Mouse (Mus musculus): ENCODE results near the gene Snapc4.

Snapc4 gene

DNA sequence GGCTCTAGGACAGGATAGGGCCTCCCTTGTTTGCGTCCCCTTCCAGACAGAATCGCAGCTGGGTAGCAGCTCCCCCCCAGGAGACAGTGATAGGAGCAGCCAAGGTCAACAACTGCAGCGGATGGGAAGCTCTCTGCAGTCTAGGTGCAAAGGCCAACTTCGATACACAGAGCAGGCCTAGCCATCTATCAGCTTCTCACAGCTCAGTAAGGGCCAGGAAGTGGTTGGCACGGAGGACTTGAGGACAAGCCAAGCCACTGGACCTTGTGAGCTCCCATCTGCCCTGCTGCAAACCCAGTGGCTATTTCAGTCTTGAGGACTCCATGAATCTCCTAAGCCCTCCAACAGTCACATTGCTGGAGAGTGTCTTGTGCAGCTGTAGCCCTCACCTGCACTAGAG, 19.2 kb upstream of the Snapc4 start:
- ChIA-PET POLR2A (interaction anchor here (0.6 to 14.2 kb wide), 17 partner anchors 8 to 179 kb away, joined by 3 to 127 read pairs (median 4); partner anchors contain the start of genes Entr1 (in 3 of the 4), Inpp5e (in 3 of the 4), Pmpca (in 3 of the 4) and Dnlz (in 1 of the 4)), CTCF (interaction anchor here in 2 of 4 experiments (1.9 to 4.8 kb wide), 2 partner anchors 9 to 10 kb away, joined by 5 to 28 read pairs; partner anchors contain the start of gene Inpp5e (in 2 of the 2))

DNA sequence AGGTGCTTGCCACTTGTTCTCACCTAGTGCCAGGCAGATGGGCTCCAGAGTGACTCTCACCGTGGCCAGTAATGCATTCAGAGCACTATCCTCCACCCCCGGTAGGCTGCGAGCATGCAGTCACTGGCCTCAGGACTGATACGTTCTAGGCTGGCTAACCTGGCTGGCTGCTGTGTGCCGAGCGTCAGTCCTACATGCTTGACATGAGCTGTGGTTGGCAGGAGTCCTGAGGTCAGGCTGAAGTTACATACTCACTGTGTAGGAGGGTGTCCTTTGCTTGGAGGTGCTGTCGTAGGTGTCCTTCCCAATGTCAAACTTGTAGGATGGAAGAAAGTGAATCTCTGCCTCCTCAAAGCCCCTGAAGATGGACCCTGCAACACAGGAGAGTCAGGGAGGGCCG, 18.5 kb upstream of the Snapc4 start:
- ChIA-PET POLR2A (interaction anchor here (0.5 to 14.2 kb wide), 19 partner anchors 7 to 236 kb away, joined by 3 to 127 read pairs (median 5); partner anchors contain the start of genes Entr1 (in 3 of the 4), Inpp5e (in 3 of the 4), Pmpca (in 3 of the 4) and Dnlz (in 1 of the 4)), CTCF (interaction anchor here in 3 of 4 experiments (1.8 to 4.8 kb wide), 5 partner anchors 10 to 74 kb away, joined by 4 to 28 read pairs (median 8); partner anchors contain the start of gene Inpp5e (in 3 of the 3))

DNA sequence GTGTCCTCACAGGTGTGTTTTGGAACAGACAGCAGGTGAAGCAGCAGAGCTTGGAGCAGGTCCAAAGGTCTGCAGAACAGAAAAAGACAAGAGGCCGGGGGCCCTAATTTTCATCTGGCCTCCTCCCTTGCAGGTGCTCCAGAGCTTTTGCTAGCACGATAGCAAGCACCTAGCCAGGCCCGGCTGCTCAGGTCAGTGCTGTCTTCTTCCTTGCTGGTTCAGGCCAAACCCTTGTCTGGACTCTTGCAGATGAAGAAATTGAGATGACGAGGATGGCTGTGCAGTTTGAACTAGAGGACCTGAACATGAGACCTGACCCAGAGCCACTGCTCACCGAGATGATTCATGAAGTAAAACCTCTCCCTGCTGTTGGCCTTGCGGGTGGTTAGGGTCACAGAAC, 11.2 kb upstream of the Snapc4 start:
- POLR2A ChIA-PET: interaction anchor here in 3 of 4 experiments (1.6 to 14.2 kb wide), 5 partner anchors 10 to 18 kb away, joined by 5 to 127 read pairs (median 8); partner anchors contain the start of genes Inpp5e (in 3 of the 3) and Snapc4 (in 1 of the 3)
- CTCF ChIA-PET: interaction anchor here in 2 of 4 experiments (3.5 to 4.6 kb wide), 2 partner anchors 17 kb away, joined by 15 to 31 read pairs; partner anchors contain the start of gene Inpp5e (in 2 of the 2)

DNA sequence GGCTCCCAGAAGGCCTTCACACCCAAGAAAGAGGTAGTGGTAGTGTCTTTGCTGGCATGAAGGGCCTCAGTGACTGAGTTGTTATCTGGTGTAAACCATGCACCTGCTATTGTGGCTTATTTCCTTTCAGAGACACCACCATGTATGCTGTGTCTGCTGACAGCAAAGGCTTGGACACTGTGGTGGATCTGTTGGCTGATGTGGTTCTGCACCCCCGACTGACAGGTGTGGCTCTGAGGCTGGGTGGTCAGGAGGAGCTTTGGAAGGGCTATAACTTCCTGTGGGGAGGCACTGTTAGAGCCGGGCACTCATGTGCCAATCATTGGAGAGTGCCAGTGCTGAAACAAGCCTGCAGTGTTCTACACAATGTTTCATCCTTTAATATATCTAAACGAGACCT, 10.5 kb upstream of the Snapc4 start:
- CTCF ChIA-PET: interaction anchor here in 3 of 4 experiments (0.5 to 4.6 kb wide), 3 partner anchors 18 to 19 kb away, joined by 3 to 31 read pairs (median 15); partner anchors contain the start of gene Inpp5e (in 2 of the 3)
- POLR2A ChIA-PET: interaction anchor here in 3 of 4 experiments (0.6 to 14.2 kb wide), 11 partner anchors 10 to 1166 kb away, joined by 3 to 127 read pairs (median 6); partner anchors contain the start of genes Inpp5e (in 3 of the 3), Agpat2 (in 1 of the 3), Sec16a (in 1 of the 3) and Snapc4 (in 1 of the 3)

DNA sequence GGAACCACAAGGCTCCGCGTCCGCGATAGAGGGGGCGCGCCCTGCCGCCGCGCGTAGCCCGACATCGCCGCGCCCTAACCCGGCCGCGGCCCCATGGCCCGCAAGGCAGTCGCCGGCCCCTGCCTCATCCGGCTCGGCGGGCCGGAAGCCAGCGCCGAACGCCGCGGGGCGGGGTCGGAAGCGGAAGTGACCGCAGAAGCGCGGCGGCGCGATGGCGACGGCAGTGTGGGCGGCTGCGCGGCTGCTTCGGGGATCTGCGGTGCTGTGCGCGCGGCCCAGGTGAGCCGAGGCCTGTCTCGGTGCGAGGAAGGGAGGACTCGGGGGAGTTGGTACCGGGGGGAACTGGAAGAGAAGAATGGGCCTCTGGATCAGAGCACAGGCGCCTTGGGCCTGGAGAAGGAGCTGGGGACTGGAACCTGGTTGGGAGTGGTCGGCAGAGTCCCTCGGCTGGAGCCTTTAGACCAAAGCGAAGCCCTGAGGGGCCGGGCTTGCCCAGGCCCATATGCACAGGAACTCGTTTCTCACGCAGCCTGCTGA, 8.8 kb upstream of the Snapc4 start, which contains the start of the genes Entr1 and Pmpca:
Gene Entr1 (minus strand): TSS at position 163 of the 537 bp plus-strand sequence.
Gene Pmpca (plus strand): TSS at position 186 of the 537 bp plus-strand sequence.
- ChIA-PET CTCF (interaction anchor here in 2 of 4 experiments (1.0 to 4.6 kb wide), 7 partner anchors 20 to 235 kb away, joined by 4 to 31 read pairs (median 8); partner anchors contain the start of genes Inpp5e (in 2 of the 2) and Dnlz (in 1 of the 2)), POLR2A (interaction anchor here (0.6 to 14.2 kb wide), 42 partner anchors 9 to 247 kb away, joined by 3 to 127 read pairs (median 5); partner anchors contain the start of genes Snapc4 (in 4 of the 4), Inpp5e (in 3 of the 4), Dnlz (in 2 of the 4) and Sec16a (in 2 of the 4))

DNA sequence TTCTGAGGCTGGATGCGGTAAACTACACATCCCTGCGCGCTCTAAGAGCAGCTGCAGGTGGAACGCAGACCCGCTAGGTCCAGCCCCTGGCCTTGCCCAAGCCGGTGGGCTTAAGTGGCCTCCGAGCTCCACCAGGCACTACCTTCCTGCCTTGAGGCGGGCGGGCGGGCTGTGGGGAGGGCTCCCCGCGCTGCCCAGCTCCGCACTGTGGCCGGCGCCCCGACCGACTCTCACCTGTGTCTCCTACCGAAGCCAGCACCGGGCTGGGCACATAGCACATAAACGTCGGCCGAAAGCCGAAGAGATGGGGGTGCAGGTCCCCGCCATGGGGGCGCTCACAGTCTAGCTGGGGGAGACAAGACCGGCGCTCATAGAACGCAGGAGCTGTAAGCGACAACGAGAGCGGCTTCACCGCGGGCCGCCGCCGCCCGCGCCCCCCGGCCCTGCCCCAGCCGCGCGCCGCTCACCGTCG, 8.3 kb upstream of the Snapc4 start:
- ChIA-PET POLR2A (interaction anchor here (0.6 to 14.2 kb wide), 42 partner anchors 9 to 390 kb away, joined by 3 to 127 read pairs (median 4); partner anchors contain the start of genes Inpp5e (in 3 of the 4), Sec16a (in 2 of the 4), Snapc4 (in 2 of the 4) and Dnlz (in 1 of the 4)), CTCF (interaction anchor here (0.5 to 4.6 kb wide), 14 partner anchors 20 to 702 kb away, joined by 3 to 31 read pairs (median 4); partner anchors contain the start of genes Inpp5e (in 3 of the 4), Dnlz (in 1 of the 4) and Sec16a (in 1 of the 4))

DNA sequence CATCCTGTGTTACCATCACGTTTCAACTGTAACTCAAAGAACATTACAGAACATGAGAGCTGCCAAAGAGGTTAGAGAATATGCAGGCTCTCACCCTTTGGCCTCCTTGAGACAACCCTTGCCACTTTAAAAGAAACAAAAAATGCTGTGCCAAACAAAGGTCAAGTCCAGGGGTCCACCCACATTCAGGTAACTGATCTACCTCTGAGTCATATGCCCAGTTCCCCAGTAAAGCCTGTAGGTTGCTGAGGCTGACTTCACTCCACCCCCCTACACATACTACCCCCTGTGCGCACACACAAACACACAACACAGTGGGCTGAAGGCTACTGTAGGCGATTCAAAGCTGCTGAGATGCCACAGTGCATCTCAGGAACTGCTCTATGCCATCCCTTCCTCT, 7.3 kb upstream of the Snapc4 start:
- ChIA-PET CTCF (interaction anchor here in 3 of 4 experiments (0.6 to 4.6 kb wide), 8 partner anchors 21 to 1055 kb away, joined by 3 to 31 read pairs (median 6); partner anchors contain the start of genes Inpp5e (in 2 of the 3) and Brd3os (in 1 of the 3)), POLR2A (interaction anchor here in 3 of 4 experiments (0.5 to 14.2 kb wide), 25 partner anchors 9 to 410 kb away, joined by 3 to 127 read pairs (median 5); partner anchors contain the start of genes Inpp5e (in 3 of the 3), Sec16a (in 2 of the 3), Gm20532 (in 1 of the 3) and Snapc4 (in 1 of the 3))

DNA sequence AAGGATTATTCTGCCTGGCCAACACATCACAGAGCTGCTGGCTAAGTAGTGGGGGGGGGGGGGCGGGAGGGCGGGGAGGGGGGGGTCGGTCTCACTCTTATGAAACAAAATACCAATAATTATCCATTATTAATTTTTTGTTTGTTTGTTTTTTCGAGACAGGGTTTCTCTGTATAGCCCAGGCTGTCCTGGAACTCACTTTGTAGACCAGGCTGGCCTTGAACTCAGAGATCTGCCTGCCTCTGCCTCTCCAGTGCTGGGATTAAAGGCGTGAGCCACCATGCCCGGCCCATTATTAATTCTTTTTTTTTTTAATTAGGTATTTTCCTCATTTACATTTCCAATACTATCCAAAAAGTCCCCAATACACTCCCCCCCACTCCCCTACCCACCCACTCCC, 418 bp upstream of the Snapc4 start:
- ChIA-PET POLR2A (interaction anchor here (0.7 to 5.0 kb wide), 43 partner anchors 8 to 227 kb away, joined by 3 to 33 read pairs (median 4); partner anchors contain the start of genes Dnlz (in 3 of the 4), Inpp5e (in 3 of the 4), Pmpca (in 3 of the 4) and Entr1 (in 2 of the 4)), CTCF (interaction anchor here (1.2 to 3.3 kb wide), 7 partner anchors 27 to 56 kb away, joined by 3 to 15 read pairs (median 6); partner anchors contain the start of genes Inpp5e (in 3 of the 4) and Dnlz (in 1 of the 4))

DNA sequence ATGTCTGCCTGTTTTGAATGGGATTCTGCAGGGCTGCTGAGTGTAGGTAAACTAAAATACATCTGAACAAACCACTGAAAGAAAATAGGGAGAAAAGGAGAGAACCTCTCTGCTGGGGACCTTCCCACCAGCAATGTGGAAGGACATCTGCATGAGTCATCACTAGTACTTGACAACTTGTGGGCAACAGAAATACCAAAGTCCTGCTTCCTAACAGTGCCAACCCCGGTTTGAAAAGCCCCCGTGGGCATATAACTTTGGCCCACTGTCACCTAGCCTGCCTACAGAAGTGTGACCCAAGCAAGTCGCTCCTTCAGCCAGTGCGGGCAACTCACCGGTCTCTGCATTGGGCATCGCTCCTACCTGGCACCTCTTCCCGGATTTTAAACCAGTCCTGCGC, 8.1 kb downstream of the Snapc4 start:
- ChIA-PET CTCF (interaction anchor here in 1 of 4 experiments (0.9 kb wide), 1 partner anchor 15 kb away, joined by 3 read pairs; no protein-coding TSS in a partner anchor), POLR2A (interaction anchor here in 3 of 4 experiments (0.5 to 1.7 kb wide), 5 partner anchors 8 to 364 kb away, joined by 3 to 5 read pairs (median 3); partner anchors contain the start of genes Entr1 (in 1 of the 3) and Pmpca (in 1 of the 3))

DNA sequence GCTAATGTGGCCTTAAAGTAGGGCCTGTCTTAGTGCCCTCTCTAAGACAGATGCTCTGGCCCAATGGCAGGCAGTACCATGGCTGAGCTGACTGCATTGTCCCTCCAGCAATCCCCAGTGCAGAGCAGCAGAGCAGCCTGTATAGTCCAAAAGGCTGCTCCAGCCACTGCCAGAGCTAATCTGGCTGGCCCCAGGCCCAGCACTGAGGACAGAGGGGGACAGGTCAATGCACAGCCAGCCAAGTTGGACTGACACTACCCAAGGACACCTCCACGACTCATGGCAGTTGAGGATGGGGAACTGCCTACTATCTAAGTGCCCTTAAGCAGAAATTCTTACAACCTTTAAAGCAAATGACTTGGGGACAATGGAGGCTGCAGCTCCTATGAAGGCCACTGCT, 11.9 kb downstream of the Snapc4 start:
- ChIA-PET POLR2A (no interaction called here), CTCF (interaction anchor here in 1 of 4 experiments (1.4 kb wide), 1 partner anchor 11 kb away, joined by 4 read pairs; no protein-coding TSS in a partner anchor)

DNA sequence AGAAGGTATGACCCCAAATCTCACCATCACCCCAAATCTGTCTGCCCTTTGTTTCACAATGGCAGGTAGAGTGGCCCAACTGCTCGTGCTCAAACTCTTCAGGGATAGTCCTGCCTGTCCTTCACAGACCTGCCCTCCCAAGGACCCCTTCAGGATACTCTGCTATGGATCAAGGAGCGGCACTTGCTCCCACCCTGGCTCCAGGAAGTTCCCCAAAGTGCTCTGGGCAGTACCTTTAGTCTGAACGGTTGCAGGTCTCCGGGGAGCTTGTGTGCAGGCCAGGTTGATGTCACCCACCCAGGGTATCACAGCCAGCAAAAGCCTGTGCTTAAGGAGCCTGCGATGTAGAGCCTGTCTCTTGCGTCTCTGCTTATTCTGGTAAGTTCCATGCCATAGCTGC, 12.5 kb downstream of the Snapc4 start:
- ChIA-PET POLR2A (interaction anchor here in 2 of 4 experiments (1.2 to 1.5 kb wide), 3 partner anchors 12 to 70 kb away, joined by 3 read pairs; partner anchors contain the start of gene Snapc4 (in 1 of the 2)), CTCF (interaction anchor here in 2 of 4 experiments (1.3 to 1.4 kb wide), 2 partner anchors 11 to 43 kb away, joined by 3 to 4 read pairs; no protein-coding TSS in a partner anchor)

DNA sequence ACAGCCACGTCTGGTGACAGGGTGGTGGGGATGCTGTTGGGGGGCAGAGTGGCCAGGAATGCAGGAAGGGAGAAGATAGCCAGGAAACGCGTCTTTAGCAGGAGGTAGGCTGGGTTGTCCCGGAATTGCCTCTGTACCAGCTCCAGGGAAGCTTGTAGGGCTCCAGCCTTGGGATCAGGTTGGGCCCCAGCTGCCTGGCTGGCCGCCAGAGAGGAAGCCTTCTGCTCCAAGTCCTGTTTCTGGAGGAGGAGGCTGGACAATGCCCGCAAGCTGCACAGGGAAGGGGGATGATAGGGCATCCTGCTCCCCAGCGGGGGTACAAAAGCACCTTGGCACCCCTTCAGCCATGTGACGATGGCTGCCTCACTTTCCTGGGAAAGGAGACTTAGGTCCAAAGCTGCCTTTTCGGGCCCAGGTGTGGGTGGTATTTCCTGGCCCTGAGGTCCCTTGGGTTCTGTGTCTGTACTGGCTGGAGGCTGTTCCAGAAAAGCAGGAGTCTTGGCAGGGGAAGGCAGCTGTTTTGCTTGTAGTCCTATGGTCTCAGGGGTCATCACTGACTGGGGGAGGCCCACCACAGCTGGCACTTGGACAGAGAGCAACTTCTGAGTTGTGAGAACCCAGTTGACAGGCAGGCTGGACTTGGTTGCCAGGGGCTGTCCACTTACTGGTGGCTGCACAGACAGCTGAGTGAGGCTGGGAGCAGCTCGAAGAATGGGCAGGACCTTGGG, 15.6 kb downstream of the Snapc4 start:
- ChIA-PET CTCF (no interaction called here), POLR2A (interaction anchor here (0.7 to 2.2 kb wide), 14 partner anchors 7 to 49 kb away, joined by 3 to 7 read pairs (median 4); partner anchors contain the start of genes Snapc4 (in 2 of the 4) and Gpsm1 (in 1 of the 4))

DNA sequence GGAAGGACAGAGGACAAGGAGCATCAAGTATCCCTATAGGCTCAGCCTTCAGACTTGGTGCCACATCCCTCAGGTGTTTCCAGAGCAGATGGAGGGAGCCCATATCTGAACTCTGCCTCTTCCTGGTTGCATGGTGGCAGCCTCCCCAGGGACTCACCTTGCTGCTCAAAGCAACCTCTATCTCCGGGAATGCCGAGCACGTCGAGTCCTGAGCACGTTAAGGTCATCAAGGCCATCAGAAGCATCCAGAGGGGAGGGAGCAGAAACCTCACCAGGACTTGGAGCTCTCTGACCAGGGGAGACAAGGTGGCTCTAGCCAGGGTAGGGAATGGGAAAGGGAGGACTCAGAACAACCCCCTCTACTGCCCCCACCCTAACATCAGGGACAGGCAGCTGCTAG, 17.0 kb downstream of the Snapc4 start:
- CTCF ChIA-PET: interaction anchor here in 1 of 4 experiments (2.1 to 2.2 kb wide), 2 partner anchors 9 to 12 kb away, joined by 5 to 7 read pairs; partner anchors contain the start of gene Dnlz
- POLR2A ChIA-PET: interaction anchor here in 3 of 4 experiments (0.6 to 2.2 kb wide), 15 partner anchors 9 to 80 kb away, joined by 3 to 7 read pairs (median 4); partner anchors contain the start of genes Dnlz (in 1 of the 3), Entr1 (in 1 of the 3), Inpp5e (in 1 of the 3) and Pmpca (in 1 of the 3)

DNA sequence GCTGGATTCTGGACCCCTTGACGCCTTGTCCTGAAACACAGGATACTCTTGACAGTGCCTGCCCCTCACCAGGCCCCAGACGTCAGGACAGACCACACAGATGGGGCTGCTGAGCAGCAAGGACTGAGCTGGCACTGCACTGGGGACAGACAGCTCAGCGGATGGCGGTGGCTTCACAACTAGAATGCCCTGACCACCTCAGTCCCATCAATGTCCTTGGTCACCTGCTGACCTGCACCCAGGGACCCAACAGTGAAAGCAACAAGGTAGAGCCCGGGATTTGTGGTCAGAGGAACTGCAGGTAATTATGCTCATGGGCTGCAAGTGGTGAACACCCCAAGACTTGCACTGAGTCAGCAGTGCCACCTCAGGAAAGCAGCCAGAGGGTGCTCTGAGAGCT, 17.5 kb downstream of the Snapc4 start:
- ChIA-PET CTCF (interaction anchor here in 3 of 4 experiments (0.5 to 2.2 kb wide), 4 partner anchors 9 to 203 kb away, joined by 3 to 7 read pairs (median 4); partner anchors contain the start of gene Dnlz (in 1 of the 3)), POLR2A (interaction anchor here in 2 of 4 experiments (0.8 to 2.7 kb wide), 10 partner anchors 11 to 80 kb away, joined by 3 to 14 read pairs (median 4); partner anchors contain the start of genes Dnlz (in 1 of the 2), Entr1 (in 1 of the 2), Inpp5e (in 1 of the 2) and Pmpca (in 1 of the 2))

DNA sequence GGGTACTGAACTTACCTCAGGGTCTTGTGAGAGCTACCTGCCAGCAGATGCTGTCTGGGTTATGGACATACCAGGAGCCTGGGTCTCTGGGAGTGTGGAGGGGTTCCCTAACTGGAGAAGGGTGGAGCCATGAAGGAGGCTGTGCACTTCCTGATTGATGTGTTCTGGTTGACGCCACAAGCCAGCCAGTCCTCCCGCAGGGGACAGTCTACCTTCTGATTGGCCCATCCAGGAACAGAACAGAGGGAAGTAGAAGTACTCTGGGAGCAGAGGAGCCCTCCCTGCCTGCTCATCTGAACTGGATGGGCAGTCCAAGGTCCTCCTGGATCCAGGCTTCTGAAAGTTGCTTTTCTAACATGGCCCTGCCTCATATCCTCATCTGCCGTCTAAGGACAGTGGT, 19.7 kb downstream of the Snapc4 start, which contains the start of gene Card9:
Gene Card9 (minus strand): TSS at position 147 of the 400 bp plus-strand sequence.
- ChIA-PET POLR2A (interaction anchor here (0.7 to 2.7 kb wide), 10 partner anchors 8 to 85 kb away, joined by 3 to 14 read pairs (median 4); partner anchors contain the start of genes Dnlz (in 4 of the 4), Snapc4 (in 2 of the 4) and Inpp5e (in 1 of the 4)), CTCF (interaction anchor here in 2 of 4 experiments (1.2 to 1.7 kb wide), 2 partner anchors 36 to 48 kb away, joined by 3 to 7 read pairs; partner anchors contain the start of gene Inpp5e (in 1 of the 2))

DNA sequence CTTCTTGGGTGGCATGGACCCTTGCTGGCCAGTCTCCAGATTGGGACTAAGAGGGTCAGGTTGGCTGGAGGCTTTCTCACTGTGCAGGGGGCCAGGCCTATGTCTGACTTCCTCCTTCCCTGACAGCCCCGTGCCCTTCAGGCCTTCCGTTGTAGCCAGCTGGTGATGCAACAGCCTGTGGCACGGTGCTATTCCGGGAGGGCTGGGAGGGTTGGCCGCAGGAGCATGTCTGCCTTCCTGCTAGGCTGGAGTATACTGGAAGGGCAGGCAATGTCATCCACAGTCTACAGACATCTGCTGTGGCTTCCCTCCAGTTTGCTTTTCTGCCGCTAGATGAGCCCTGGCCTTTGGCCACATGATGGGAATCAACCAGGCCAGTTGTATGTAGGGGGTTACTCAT, 20.5 kb downstream of the Snapc4 start:
- ChIA-PET POLR2A (interaction anchor here in 2 of 4 experiments (0.6 to 10.4 kb wide), 4 partner anchors 13 to 34 kb away, joined by 3 to 151 read pairs (median 12); no protein-coding TSS in a partner anchor), CTCF (interaction anchor here in 2 of 4 experiments (0.6 to 1.7 kb wide), 4 partner anchors 35 to 207 kb away, joined by 3 to 7 read pairs (median 4); partner anchors contain the start of gene Qsox2 (in 1 of the 2))
